Mouse (Mus musculus): ENCODE data around the gene Rgs3. TPM values are rescaled to one million over a fixed set of nuclear protein-coding genes. Genes with fewer than 3 reads are reported as not detected.

The Rgs3 gene
- total and polyA plus RNA-seq, 2 experiments from 2014 or later, result 52.1 to 114 TPM

DNA sequence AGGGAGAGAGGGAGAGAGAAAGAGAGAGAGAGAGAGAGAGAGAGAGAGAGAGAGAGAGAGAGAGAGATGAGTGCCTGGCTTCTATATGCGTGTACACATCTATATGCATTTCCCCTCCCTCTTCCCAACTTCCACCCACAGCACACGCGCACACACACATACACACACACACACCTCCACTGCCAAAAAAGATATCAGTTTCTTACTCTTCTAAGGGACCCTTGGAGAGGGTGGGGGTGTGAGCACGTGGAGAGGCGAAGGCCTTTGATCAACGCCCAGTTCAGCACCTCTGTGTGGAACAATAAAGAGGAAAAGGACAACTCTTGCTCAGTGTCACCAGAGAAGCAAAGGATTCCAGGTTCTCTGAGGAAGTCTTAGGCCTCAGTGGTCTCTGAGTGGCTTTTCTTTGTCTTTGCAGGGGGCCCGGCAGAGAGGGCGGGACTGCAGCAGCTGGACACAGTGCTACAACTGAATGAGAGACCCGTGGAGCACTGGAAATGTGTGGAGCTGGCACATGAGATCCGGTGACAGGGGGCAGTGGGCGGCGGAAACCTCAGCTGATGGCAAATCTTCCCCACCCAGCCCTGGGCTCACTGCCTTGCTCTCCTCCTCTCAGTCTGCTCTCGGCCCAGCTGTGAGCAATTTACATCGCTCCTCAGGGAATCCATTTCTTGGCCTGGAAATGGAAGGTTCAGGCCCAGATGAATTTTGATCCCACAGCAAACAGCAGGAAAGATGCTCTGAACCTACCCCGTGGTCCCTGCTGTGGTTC is 65.2 kb downstream of the Rgs3 start:
- H3K4me2 ChIP-seq (ENCODE audit: low read depth, low read length), result no peak overlapping the region
- peaks cover 21% of the 10 kb centered on the region for H3K4me1 ChIP-seq (ENCODE audit: control insufficient read depth, insufficient read depth)
- no peak for TF ChIP-seq EP300 (IDR thresholded peaks at IDR 0.05; ENCODE audit: low read depth)
- no peak for TF ChIP-seq CTCF (IDR thresholded peaks at IDR 0.05; ENCODE audit: low read depth)
- WGBS, result 60% methylated on average over 15 of the region's 15 CpGs
- no peaks in the 10 kb centered on the region; the same call in none of the 2 replicates for H3K36me3 ChIP-seq (replicated peaks; ENCODE audit: control insufficient read depth, insufficient read depth, low read length)
- no peak for DNase-seq (ENCODE audit: low spot score)
- ATAC-seq (ENCODE audit: insufficient read depth, low read depth), result no peak
- no peak overlapping the region for H3K4me3 ChIP-seq (ENCODE audit: low read depth, low read length)
- 0 out of 2 replicates have a peak, but pooled peaks cover 5% of the 10 kb centered on the region for H3K27me3 ChIP-seq (ENCODE audit: control insufficient read depth, insufficient read depth, low read length)
- H3K9ac ChIP-seq (replicated peaks; ENCODE audit: low read depth, low read length), result no peak overlapping the region
- H3K9me3 ChIP-seq (replicated peaks; ENCODE audit: control insufficient read depth, low read length), result no peaks in the 10 kb centered on the region
- peak overlapping the region; percentile 82 for H3K27ac ChIP-seq (ENCODE audit: low read depth)

DNA sequence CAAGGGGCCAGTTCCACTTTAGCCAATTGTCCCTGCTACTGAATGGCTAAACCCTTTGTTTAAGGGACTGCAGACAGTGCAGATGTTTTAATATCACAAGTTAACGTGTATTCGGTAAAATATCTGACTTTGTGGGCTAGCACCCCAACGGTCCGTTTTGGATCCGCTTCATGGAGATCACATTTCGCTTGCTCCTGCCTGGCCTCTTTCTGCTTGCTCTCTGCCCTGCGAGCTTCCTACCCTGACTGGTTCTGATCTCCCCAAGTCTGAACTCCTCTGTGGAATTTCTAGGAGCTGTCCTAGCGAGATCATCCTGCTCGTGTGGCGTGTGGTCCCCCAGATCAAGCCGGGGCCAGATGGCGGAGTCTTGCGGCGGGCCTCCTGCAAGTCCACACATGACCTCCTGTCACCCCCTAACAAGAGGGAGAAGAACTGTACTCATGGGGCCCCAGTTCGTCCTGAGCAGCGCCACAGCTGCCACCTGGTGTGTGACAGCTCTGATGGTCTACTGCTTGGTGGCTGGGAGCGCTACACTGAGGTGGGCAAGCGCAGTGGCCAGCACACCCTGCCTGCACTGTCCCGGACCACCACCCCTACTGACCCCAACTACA is 65.9 kb downstream of the Rgs3 start:
- DNase-seq (ENCODE audit: low spot score), result no peak
- Histone ChIP-seq H3K36me3 (replicated peaks; ENCODE audit: control insufficient read depth, insufficient read depth, low read length) (no peaks in the 10 kb centered on the region; the same call in none of the 2 replicates), H3K4me3 (ENCODE audit: low read depth, low read length) (no peak overlapping the region), H3K27ac (ENCODE audit: low read depth) (peak overlapping the region; percentile 82; the same call in 1 of the 2 replicates), H3K9me3 (replicated peaks; ENCODE audit: control insufficient read depth, low read length) (no peaks in the 10 kb centered on the region), H3K27me3 (ENCODE audit: control insufficient read depth, insufficient read depth, low read length) (0 out of 2 replicates have a peak, but pooled peaks cover 5% of the 10 kb centered on the region), H3K4me1 (ENCODE audit: control insufficient read depth, insufficient read depth) (peaks cover 21% of the 10 kb centered on the region), H3K4me2 (ENCODE audit: low read depth, low read length) (no peak overlapping the region), H3K9ac (replicated peaks; ENCODE audit: low read depth, low read length) (no peak overlapping the region)
- TF ChIP-seq CTCF (IDR thresholded peaks at IDR 0.05; ENCODE audit: low read depth) (no peak), EP300 (IDR thresholded peaks at IDR 0.05; ENCODE audit: low read depth) (no peak)
- ATAC-seq (ENCODE audit: insufficient read depth, low read depth), result no peak
- 84% methylated on average over 19 of the region's 19 CpGs for WGBS

DNA sequence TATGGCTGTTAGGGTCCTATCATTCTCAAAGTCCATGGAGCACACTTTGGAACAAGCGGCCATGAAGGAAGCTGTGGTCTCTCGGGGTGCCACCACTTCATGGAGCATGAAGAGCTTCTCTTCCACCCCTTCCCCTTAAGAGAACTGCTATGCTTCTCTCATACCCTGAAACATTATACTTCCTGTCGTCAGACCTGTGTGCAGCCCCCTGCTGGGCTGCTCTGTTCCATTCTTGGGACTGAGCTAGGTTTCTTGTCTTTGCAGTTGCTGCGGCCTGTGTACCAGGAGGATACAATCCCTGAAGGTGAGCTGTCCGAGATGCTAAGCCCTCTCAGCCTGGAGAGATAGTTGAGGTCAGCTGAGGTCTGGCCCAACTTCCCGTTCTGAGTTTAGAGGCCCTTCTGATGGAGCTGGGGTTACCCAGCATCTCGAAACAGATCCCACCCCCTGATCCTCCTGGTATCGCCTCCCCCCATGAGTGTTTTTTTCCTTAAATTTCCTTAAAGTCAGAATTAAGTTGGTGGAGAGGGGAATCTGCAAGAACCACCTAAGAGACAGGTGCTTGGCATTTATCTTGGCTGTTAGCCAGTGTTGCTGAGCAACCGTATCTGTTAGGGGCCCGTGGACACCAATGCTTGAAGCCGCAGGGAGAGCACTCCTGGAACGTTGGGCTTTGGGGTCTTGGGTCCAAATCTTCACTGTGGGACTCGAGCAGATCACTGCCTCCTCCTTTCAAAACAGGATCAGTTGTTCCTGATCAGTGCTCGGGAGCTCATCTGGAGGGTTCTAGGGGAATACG is 66.8 kb downstream of the Rgs3 start:
- TF ChIP-seq CTCF (IDR thresholded peaks at IDR 0.05; ENCODE audit: low read depth) (no peak), EP300 (IDR thresholded peaks at IDR 0.05; ENCODE audit: low read depth) (no peak)
- Histone ChIP-seq H3K4me3 (ENCODE audit: low read depth, low read length) (no peak overlapping the region), H3K9ac (replicated peaks; ENCODE audit: low read depth, low read length) (no peak overlapping the region), H3K4me2 (ENCODE audit: low read depth, low read length) (no peak overlapping the region), H3K9me3 (replicated peaks; ENCODE audit: control insufficient read depth, low read length) (no peaks in the 10 kb centered on the region), H3K4me1 (ENCODE audit: control insufficient read depth, insufficient read depth) (peaks cover 21% of the 10 kb centered on the region), H3K27me3 (ENCODE audit: control insufficient read depth, insufficient read depth, low read length) (0 out of 2 replicates have a peak, but pooled peaks cover 5% of the 10 kb centered on the region), H3K36me3 (replicated peaks; ENCODE audit: control insufficient read depth, insufficient read depth, low read length) (peaks cover 3% of the 10 kb centered on the region), H3K27ac (ENCODE audit: low read depth) (no peak overlapping the region; the same call in 1 of the 2 replicates)
- 52% methylated on average over 15 of the region's 15 CpGs for WGBS
- DNase-seq (ENCODE audit: low spot score), result no peak
- no peak for ATAC-seq (ENCODE audit: insufficient read depth, low read depth)

DNA sequence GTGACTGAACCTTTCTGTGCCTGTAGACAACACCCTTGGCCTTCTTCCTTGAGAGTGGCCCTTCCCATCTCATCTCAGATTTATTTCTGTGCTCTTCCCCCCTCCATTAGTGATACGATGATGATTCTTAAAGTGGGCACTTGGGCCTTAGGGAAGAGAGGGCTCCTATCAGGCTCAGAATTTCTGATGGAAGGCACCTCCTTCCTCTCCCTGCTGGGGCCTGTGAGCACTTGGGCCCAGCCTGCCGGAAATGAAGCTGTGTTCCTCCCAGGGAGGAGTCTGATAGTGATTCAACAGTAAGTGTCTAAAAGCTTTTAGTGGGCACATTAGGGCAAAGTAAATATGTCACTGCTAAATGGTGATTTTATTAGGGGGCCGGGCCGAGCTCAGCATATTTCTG is 67.7 kb downstream of the Rgs3 start:
- Histone ChIP-seq H3K9me3 (replicated peaks; ENCODE audit: control insufficient read depth, low read length) (no peaks in the 10 kb centered on the region), H3K4me2 (ENCODE audit: low read depth, low read length) (no peak overlapping the region), H3K27ac (ENCODE audit: low read depth) (no peak overlapping the region; the same call in 1 of the 2 replicates), H3K36me3 (replicated peaks; ENCODE audit: control insufficient read depth, insufficient read depth, low read length) (peaks cover 7% of the 10 kb centered on the region), H3K9ac (replicated peaks; ENCODE audit: low read depth, low read length) (no peak overlapping the region), H3K4me3 (ENCODE audit: low read depth, low read length) (no peak overlapping the region), H3K27me3 (ENCODE audit: control insufficient read depth, insufficient read depth, low read length) (0 out of 2 replicates have a peak, but pooled peaks cover 5% of the 10 kb centered on the region), H3K4me1 (ENCODE audit: control insufficient read depth, insufficient read depth) (peaks cover 21% of the 10 kb centered on the region)
- WGBS, result 83% methylated on average over 4 of the region's 4 CpGs
- TF ChIP-seq EP300 (IDR thresholded peaks at IDR 0.05; ENCODE audit: low read depth) (no peak), CTCF (IDR thresholded peaks at IDR 0.05; ENCODE audit: low read depth) (no peak)
- ATAC-seq (ENCODE audit: insufficient read depth, low read depth) (no peak), DNase-seq (ENCODE audit: low spot score) (no peak)

DNA sequence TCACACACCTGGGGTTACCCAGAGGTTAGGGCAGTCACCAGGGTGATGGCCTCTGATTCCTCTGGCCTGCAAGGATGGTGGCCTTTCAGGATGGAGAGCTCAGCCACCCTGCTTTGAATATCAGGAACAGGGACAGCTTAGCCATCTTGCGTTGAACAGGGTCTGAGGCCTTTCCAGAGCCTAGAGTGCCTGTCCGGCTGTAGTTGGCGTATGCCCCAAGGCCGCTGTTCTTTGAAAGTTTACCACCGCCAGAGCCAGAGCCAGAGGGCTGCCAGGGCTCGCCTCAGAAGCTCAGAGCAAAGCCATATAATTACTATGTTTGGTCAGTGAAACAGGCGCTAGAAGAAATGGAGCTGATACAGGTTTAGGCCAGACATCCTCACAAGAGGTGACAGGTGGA is 68.9 kb downstream of the Rgs3 start:
- no peak overlapping the region for H3K9ac ChIP-seq (replicated peaks; ENCODE audit: low read depth, low read length)
- H3K4me3 ChIP-seq (ENCODE audit: low read depth, low read length), result no peak overlapping the region
- peaks cover 18% of the 10 kb centered on the region for H3K36me3 ChIP-seq (replicated peaks; ENCODE audit: control insufficient read depth, insufficient read depth, low read length)
- ATAC-seq (ENCODE audit: insufficient read depth, low read depth) (no peak), DNase-seq (ENCODE audit: low spot score) (no peak)
- peaks cover 22% of the 10 kb centered on the region for H3K4me1 ChIP-seq (ENCODE audit: control insufficient read depth, insufficient read depth)
- WGBS, result 89% methylated on average over 7 of the region's 7 CpGs
- no peaks in the 10 kb centered on the region for H3K9me3 ChIP-seq (replicated peaks; ENCODE audit: control insufficient read depth, low read length)
- H3K27me3 ChIP-seq (ENCODE audit: control insufficient read depth, insufficient read depth, low read length), result 0 out of 2 replicates have a peak, but pooled peaks cover 5% of the 10 kb centered on the region
- TF ChIP-seq CTCF (IDR thresholded peaks at IDR 0.05; ENCODE audit: low read depth) (no peak), EP300 (IDR thresholded peaks at IDR 0.05; ENCODE audit: low read depth) (no peak)
- no peak overlapping the region for H3K27ac ChIP-seq (ENCODE audit: low read depth)
- H3K4me2 ChIP-seq (ENCODE audit: low read depth, low read length), result no peak overlapping the region

Measured in heart, postnatal 0 days (tissue).